13 mouse cellular contexts compared by ENCODE assay signal in the genomic region with DNA sequence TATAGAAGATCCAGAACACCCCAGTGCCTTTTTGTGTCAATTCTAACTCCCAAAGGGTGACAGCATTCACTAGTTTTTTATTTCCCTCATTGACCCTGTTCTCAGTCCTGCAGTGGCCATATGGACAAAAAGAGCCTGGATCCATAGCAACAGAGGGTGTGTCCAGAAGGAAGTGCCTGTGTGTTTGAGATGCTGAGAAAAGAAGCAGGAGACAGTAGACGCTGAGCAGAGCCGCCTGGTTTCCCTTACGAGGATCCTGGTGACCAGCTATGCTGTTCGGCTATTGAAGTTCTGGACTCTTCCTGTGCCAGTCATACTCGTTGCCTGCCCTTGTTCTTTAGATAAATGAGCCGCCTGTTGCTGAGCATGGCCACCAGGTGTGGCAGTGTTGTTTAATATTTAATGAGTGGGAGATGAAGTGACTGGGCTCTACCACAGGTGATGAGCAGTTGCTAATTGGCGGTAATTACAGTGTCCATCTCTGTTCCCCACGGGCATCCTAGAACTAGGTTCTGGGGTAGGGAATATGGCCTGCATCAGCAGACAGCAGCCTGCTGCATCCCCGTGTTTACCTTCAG.
DNase-seq lines count a peak whose midpoint lies in the region; ATAC-seq and TF ChIP-seq lines count a peak whose summit lies in the region.
"Had no signal": no experiment of that assay in that cellular context is flagged by ENCODE, and none has a peak within 500 bp of the region (broad histone marks: within the 10 kb centered on the region; RNA-seq: fewer than 3 reads in every experiment).

No protein-coding gene starts in this region.

- TF ChIP-seq CTCF in liver, embryonic 14.5 days (IDR thresholded peaks at IDR 0.05; ENCODE audit: low read depth): peak; percentile 15; the same call in 1 of the 2 replicates

- no peak overlapping the region for H3K9ac ChIP-seq in heart, embryonic 15.5 days
- no peak overlapping the region for H3K9ac ChIP-seq in liver, embryonic 14.5 days (replicated peaks)
- H3K9ac ChIP-seq in liver, embryonic 11.5 days (ENCODE audit: low read depth, low read length): no peak overlapping the region
- no peak overlapping the region for H3K9ac ChIP-seq in embryonic facial prominence, embryonic 15.5 days
- no peak overlapping the region for H3K9ac ChIP-seq in forebrain, embryonic 12.5 days
- H3K9ac ChIP-seq: forebrain, postnatal 0 days; liver, embryonic 12.5 days had no signal

- no peaks in the 10 kb centered on the region for H3K9me3 ChIP-seq in heart, embryonic 15.5 days (replicated peaks)
- H3K9me3 ChIP-seq in liver, embryonic 14.5 days (ENCODE audit: control insufficient read depth, low read length): no peaks in the 10 kb centered on the region
- no peaks in the 10 kb centered on the region for H3K9me3 ChIP-seq in liver, embryonic 11.5 days (ENCODE audit: control insufficient read depth, low read length)
- H3K9me3 ChIP-seq in embryonic facial prominence, embryonic 15.5 days (replicated peaks): no peaks in the 10 kb centered on the region
- no peaks in the 10 kb centered on the region for H3K9me3 ChIP-seq in forebrain, embryonic 12.5 days
- H3K9me3 ChIP-seq: liver, embryonic 12.5 days had no signal

- H3K27ac ChIP-seq in heart, embryonic 15.5 days: peak overlapping the region; percentile 28
- H3K27ac ChIP-seq in liver, embryonic 14.5 days: no peak overlapping the region
- no peak overlapping the region for H3K27ac ChIP-seq in liver, embryonic 11.5 days (ENCODE audit: low read depth, low read length)
- H3K27ac ChIP-seq in embryonic facial prominence, embryonic 15.5 days (replicated peaks): peak overlapping the region; percentile 93
- no peak overlapping the region for H3K27ac ChIP-seq in forebrain, embryonic 12.5 days
- H3K27ac ChIP-seq: liver, embryonic 12.5 days had no signal

- H3K27me3 ChIP-seq in heart, embryonic 15.5 days: no peaks in the 10 kb centered on the region
- H3K27me3 ChIP-seq in liver, embryonic 14.5 days (ENCODE audit: control insufficient read depth, insufficient read depth, low read length): no peaks in the 10 kb centered on the region
- H3K27me3 ChIP-seq in liver, embryonic 11.5 days (replicated peaks; ENCODE audit: control insufficient read depth, insufficient read depth, low read length): no peaks in the 10 kb centered on the region
- H3K27me3 ChIP-seq in embryonic facial prominence, embryonic 15.5 days: no peaks in the 10 kb centered on the region
- H3K27me3 ChIP-seq in forebrain, embryonic 12.5 days: no peaks in the 10 kb centered on the region
- H3K27me3 ChIP-seq: liver, embryonic 12.5 days had no signal

- TF ChIP-seq EP300 in liver, embryonic 14.5 days (IDR thresholded peaks at IDR 0.05; ENCODE audit: low read depth): no peak

- WGBS in heart, embryonic 15.5 days: 62% methylated on average over 9 of the region's 9 CpGs
- WGBS in liver, embryonic 14.5 days (ENCODE audit: insufficient replicate concordance): 65% methylated on average over 9 of the region's 9 CpGs
- 70% methylated on average over 9 of the region's 9 CpGs for WGBS in liver, embryonic 11.5 days
- WGBS in embryonic facial prominence, embryonic 15.5 days: 68% methylated on average over 9 of the region's 9 CpGs
- 76% methylated on average over 9 of the region's 9 CpGs for WGBS in forebrain, embryonic 12.5 days

- no peak for DNase-seq in heart, postnatal 4 days
- DNase-seq in liver, embryonic 14.5 days (ENCODE audit: low read depth in 3 of 3, low spot score in 3 of 3): no peak
- DNase-seq in liver, embryonic 11.5 days (ENCODE audit: low spot score): no peak
- DNase-seq: adrenal gland, adult 2 months; forebrain, postnatal 0 days; kidney, adult 11 months; right cerebral cortex, postnatal 4 days had no signal

- no peak overlapping the region for H3K4me3 ChIP-seq in heart, embryonic 15.5 days
- H3K4me3 ChIP-seq in liver, embryonic 14.5 days (ENCODE audit: insufficient read depth in 1 of 2, low read depth in 2 of 2, low read length in 2 of 2): no peak overlapping the region
- no peak overlapping the region for H3K4me3 ChIP-seq in liver, embryonic 11.5 days (ENCODE audit: low read depth, low read length)
- H3K4me3 ChIP-seq in embryonic facial prominence, embryonic 15.5 days (replicated peaks): no peak overlapping the region
- H3K4me3 ChIP-seq in forebrain, embryonic 12.5 days (replicated peaks): no peak overlapping the region
- H3K4me3 ChIP-seq: liver, embryonic 12.5 days; myocyte had no signal

- no peak overlapping the region for H3K4me2 ChIP-seq in heart, embryonic 15.5 days
- no peak overlapping the region for H3K4me2 ChIP-seq in liver, embryonic 14.5 days (ENCODE audit: low read depth)
- no peak overlapping the region for H3K4me2 ChIP-seq in liver, embryonic 11.5 days
- no peak overlapping the region for H3K4me2 ChIP-seq in embryonic facial prominence, embryonic 15.5 days (replicated peaks)
- H3K4me2 ChIP-seq in forebrain, embryonic 12.5 days: no peak overlapping the region

- H3K4me1 ChIP-seq in heart, embryonic 15.5 days (replicated peaks): peaks cover 63% of the 10 kb centered on the region
- H3K4me1 ChIP-seq in liver, embryonic 14.5 days (replicated peaks; ENCODE audit: control insufficient read depth in 2 of 2, insufficient read depth in 2 of 2, low read length in 1 of 2): peaks cover 9 to 15% of the 10 kb centered on the region in 2 experiments
- H3K4me1 ChIP-seq in liver, embryonic 11.5 days (replicated peaks; ENCODE audit: control insufficient read depth, insufficient read depth, low read length): peaks cover 25% of the 10 kb centered on the region
- peaks cover 70% of the 10 kb centered on the region for H3K4me1 ChIP-seq in embryonic facial prominence, embryonic 15.5 days
- H3K4me1 ChIP-seq in forebrain, embryonic 12.5 days: peaks cover 17% of the 10 kb centered on the region; the same call in 1 of the 2 replicates

- H3K36me3 ChIP-seq in heart, embryonic 15.5 days: 0 out of 2 replicates have a peak, but pooled peaks cover 3% of the 10 kb centered on the region
- H3K36me3 ChIP-seq in liver, embryonic 14.5 days (replicated peaks; ENCODE audit: control insufficient read depth, insufficient read depth, low read depth): no peaks in the 10 kb centered on the region
- H3K36me3 ChIP-seq in liver, embryonic 11.5 days (ENCODE audit: control insufficient read depth, insufficient read depth, low read length): no peaks in the 10 kb centered on the region; the same call in 1 of the 2 replicates
- no peaks in the 10 kb centered on the region for H3K36me3 ChIP-seq in embryonic facial prominence, embryonic 15.5 days
- H3K36me3 ChIP-seq in forebrain, embryonic 12.5 days (replicated peaks): peaks cover 8% of the 10 kb centered on the region

- no peak for ATAC-seq in heart, embryonic 15.5 days (replicated peaks; ENCODE audit: insufficient number of reproducible peaks, insufficient read depth, low FRiP score, low read depth)
- ATAC-seq in liver, embryonic 14.5 days (ENCODE audit: insufficient read depth): no peak
- ATAC-seq in liver, embryonic 11.5 days (replicated peaks; ENCODE audit: low FRiP score): no peak
- no peak for ATAC-seq in embryonic facial prominence, embryonic 15.5 days (ENCODE audit: insufficient number of reproducible peaks, low FRiP score, low TSS enrichment, low read depth)
- peak; percentile 59; the same call in 1 of the 2 replicates for ATAC-seq in megakaryocyte-erythroid progenitor cell, adult 5-6 weeks (replicated peaks; ENCODE audit: low FRiP score, low TSS enrichment, poor library complexity, severe bottlenecking)
- ATAC-seq in forebrain, embryonic 12.5 days (ENCODE audit: low FRiP score): no peak
- ATAC-seq: forebrain, postnatal 0 days; liver, embryonic 12.5 days had no signal

Comparison
In these comparisons a context has a peak if more than half of its experiments do, and no peak if none do; other contexts are left out.
1. H3K27ac ChIP-seq: peak in heart, embryonic 15.5 days (single experiment) and embryonic facial prominence, embryonic 15.5 days (single experiment); none in liver, embryonic 14.5 days (single experiment), liver, embryonic 11.5 days (single experiment) and forebrain, embryonic 12.5 days (single experiment).